Mouse (Mus musculus): ENCODE data around the gene Mbd3. TPM values are rescaled to one million over a fixed set of nuclear protein-coding genes. Genes with fewer than 3 reads are reported as not detected.
A peak's percentile ranks its signal among the peaks of the same experiment; 100 is the strongest.

Gene Mbd3
- polyA plus RNA-seq, 1 experiment from 2014 or later, result 327 TPM

- Histone ChIP-seq H3K27me3 (peaks cover 6% of the 10 kb centered on the region; the same call in 1 of the 2 replicates), H3K36me3 (replicated peaks) (peaks cover 13% of the 10 kb centered on the region), H3K4me2 (no peak overlapping the region), H3K27ac (no peak overlapping the region; the same call in 1 of the 2 replicates), H3K9me3 (no peaks in the 10 kb centered on the region), H3K9ac (no peak overlapping the region), H3K4me3 (replicated peaks) (no peak overlapping the region), H3K4me1 (peaks cover 31% of the 10 kb centered on the region)
- WGBS, result 77% methylated on average over 3 of the region's 3 CpGs
- ATAC-seq (ENCODE audit: low FRiP score), result no peak
These were observed 35.5 kb upstream of the Mbd3 start for GRCm38 (mm10) chr10:80434823-80435222.

DNA sequence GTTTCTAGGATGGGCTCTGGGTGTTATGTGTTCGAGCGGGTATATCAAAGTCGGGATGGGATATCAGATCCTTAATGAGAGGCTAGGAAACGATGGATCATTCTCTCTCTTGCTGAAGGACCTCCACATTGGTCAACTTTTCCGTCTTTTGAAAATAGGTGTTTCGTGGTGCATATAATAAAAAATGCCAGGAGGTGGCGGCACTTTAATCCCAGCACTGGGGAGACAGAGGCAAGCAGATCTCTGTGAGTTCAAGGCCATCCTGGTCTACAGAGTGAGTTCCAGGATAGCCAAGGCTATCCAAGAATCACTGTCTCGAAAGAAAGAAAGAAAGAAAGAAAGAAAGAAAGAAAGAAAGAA, 34.9 kb upstream of the Mbd3 start:
- peak overlapping the region; percentile 96 for H3K27ac ChIP-seq
- peaks cover 6% of the 10 kb centered on the region; the same call in 1 of the 2 replicates for H3K27me3 ChIP-seq
- 12% methylated on average over 8 of the region's 8 CpGs for WGBS
- H3K4me3 ChIP-seq (replicated peaks), result peak overlapping the region; percentile 99
- no peak for ATAC-seq (ENCODE audit: low FRiP score)
- H3K9ac ChIP-seq, result no peak overlapping the region
- peaks cover 31% of the 10 kb centered on the region for H3K4me1 ChIP-seq
- H3K36me3 ChIP-seq (replicated peaks), result peaks cover 19% of the 10 kb centered on the region
- H3K4me2 ChIP-seq, result no peak overlapping the region
- no peaks in the 10 kb centered on the region for H3K9me3 ChIP-seq

DNA sequence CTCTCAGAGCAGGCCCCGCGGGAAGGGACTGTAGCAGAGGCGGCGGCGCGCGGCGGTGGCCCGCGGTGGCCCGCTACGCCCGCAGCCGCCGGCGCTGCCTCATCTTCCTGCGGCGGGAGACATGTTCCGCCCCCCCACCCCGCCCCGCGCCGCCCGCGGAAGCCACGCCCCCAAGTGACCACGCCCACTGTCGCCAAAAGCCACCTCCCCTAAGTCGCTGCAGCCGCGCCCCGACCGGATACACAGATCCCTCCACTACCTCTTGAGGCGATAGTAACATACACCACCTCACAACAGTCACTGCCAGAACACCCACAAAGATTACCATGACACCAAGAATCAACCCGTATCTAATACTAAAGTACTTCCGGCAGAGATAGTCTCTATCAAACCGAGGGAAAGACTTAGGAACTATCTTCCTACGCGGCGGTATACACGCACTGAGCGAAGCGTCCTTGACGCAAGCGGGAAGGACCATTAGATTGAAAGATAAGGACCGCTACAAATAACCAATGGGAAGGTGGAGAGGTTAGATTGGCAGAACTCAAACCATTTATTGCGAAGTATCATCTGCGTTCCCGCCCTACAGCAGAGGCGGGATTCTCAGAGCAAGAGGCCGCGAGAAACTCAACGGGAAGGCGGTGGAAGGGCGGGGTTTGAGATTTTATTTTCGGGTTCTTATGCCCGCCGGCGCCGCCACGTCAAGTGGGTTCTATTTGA, 34.3 kb upstream of the Mbd3 start, which contains the start of gene Tcf3:
Gene Tcf3, minus strand, starts transcription at position 135 of the 720 bp plus-strand sequence.
- Histone ChIP-seq H3K4me3 (replicated peaks) (peak within 1 kb of the TSS; percentile 99), H3K9ac (peak within 1 kb of the TSS; percentile 99), H3K27me3 (peaks cover 6% of the 10 kb centered on the region; the same call in 1 of the 2 replicates), H3K36me3 (replicated peaks) (peaks cover 24% of the 10 kb centered on the region), H3K4me1 (peaks cover 31% of the 10 kb centered on the region), H3K9me3 (no peaks in the 10 kb centered on the region), H3K27ac (peak within 1 kb of the TSS; percentile 96), H3K4me2 (peak within 1 kb of the TSS; percentile 88)
- under 1% methylated on average over 60 of the region's 61 CpGs for WGBS
- ATAC-seq (ENCODE audit: low FRiP score), result peak; percentile 92

DNA sequence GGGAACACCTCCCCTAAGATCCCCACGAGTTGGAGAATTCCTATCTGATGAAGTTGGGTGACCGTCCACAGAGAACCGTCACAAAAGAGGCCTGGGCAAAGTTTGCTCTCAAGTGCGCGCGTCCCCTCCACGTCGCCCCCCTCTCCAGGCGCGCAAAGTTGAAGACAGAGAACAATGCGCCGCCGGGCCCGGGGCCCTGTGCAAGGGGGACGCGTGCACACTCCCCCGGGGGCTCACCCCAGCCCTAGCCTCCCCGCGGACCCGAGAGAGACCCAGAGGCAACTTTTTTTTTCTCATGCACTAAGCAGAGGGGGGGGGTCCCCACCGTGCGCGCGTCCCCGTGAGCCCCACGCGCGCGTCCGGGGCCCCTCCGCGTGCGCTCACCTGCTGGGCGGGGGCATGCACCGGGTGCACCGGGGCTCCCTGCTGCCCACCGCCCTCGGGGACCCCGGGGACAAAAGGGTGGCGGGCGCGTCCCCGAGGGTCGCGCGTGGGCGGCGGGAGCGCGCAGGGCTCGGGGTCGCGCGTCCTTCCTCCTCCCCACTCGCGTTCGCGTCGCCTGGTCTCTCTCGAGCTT, 33.7 kb upstream of the Mbd3 start:
- peak; percentile 47 for ATAC-seq (ENCODE audit: low FRiP score)
- under 1% methylated on average over 56 of the region's 60 CpGs for WGBS

DNA sequence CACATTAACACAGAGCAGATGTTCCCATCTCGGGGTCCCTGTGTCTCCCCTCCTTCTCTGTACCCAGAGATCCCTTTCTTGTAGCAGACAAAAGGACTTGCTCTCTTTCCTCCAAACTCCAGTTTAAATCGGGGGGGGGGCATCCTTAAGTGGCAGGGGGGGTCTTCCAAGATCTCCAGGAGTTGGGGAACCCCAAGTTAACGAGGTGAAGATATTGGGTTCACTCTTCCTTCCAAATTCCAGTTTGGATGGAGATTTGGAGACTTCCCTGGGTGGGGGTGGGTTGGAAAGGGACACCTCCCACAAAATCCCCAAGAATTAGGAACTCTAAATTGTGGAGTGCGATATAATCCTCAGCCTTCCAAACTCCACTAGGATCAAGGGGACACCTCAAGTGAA, 33.0 kb upstream of the Mbd3 start:
- peak overlapping the region; percentile 99 for H3K9ac ChIP-seq
- WGBS, result 1% methylated on average over 4 of the region's 4 CpGs

More for the DNA sequence above, 33.7 kb upstream of the Mbd3 start:
- Histone ChIP-seq H3K4me1 (peaks cover 31% of the 10 kb centered on the region), H3K9ac (peak overlapping the region; percentile 99), H3K9me3 (no peaks in the 10 kb centered on the region), H3K36me3 (replicated peaks) (peaks cover 30% of the 10 kb centered on the region), H3K4me2 (peak overlapping the region; percentile 88), H3K4me3 (replicated peaks) (peak overlapping the region; percentile 99), H3K27me3 (peaks cover 4% of the 10 kb centered on the region; the same call in 1 of the 2 replicates), H3K27ac (peak overlapping the region; percentile 96)

DNA sequence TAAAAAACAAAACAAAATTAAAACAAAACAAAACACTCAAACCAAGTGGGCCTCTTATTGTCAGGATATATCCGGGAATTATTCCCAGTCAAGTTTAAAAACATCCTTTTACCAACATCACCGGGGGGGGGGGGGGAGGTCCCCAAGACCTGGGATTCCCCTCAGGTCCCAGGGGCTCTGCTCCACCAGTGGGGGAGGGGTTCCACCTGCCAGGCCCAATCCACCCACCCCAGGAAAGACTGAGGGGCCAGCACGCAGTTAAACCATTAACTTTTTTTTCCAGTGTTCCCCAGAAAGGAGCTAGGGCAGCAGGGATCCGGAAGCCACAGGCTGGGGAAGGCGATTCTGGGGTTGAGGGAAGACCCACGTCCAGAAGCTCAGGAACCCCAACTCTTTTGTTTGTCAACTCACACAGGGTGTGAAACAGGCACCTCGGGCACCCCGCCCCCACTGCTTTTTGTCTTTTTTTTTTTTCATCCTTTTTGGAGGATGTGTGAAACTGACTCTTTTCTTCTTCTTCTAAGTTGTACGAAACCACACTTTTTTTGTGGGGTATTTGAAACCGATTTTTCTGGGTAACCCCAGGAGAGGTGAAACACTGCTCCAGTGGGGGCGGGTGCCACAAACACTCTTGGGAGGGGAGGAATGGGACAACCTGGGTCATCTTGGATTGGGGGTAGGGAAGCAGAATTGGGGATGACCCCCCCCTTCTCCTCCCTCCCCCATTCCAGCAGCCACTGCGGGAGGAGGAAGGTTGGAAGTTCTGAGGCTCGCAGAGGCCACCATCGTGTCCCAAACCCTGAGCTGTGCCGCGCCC, 32.4 kb upstream of the Mbd3 start:
- Histone ChIP-seq H3K4me3 (replicated peaks) (peak overlapping the region; percentile 99), H3K27ac (peak overlapping the region; percentile 96), H3K27me3 (no peaks in the 10 kb centered on the region), H3K9me3 (no peaks in the 10 kb centered on the region), H3K4me1 (peaks cover 31% of the 10 kb centered on the region), H3K9ac (peak overlapping the region; percentile 99), H3K4me2 (peak overlapping the region; percentile 88), H3K36me3 (replicated peaks) (peaks cover 42% of the 10 kb centered on the region)
- 24% methylated on average over 15 of the region's 16 CpGs for WGBS
- ATAC-seq (ENCODE audit: low FRiP score), result no peak

More for the DNA sequence above, 33.0 kb upstream of the Mbd3 start:
- peak overlapping the region; percentile 99 for H3K4me3 ChIP-seq (replicated peaks)
- H3K36me3 ChIP-seq (replicated peaks), result peaks cover 36% of the 10 kb centered on the region
- H3K27me3 ChIP-seq, result no peaks in the 10 kb centered on the region; the same call in 1 of the 2 replicates
- peak overlapping the region; percentile 96 for H3K27ac ChIP-seq
- ATAC-seq (ENCODE audit: low FRiP score), result no peak
- H3K4me2 ChIP-seq, result peak overlapping the region; percentile 88
- no peaks in the 10 kb centered on the region for H3K9me3 ChIP-seq
- peaks cover 31% of the 10 kb centered on the region for H3K4me1 ChIP-seq

GRCm38 (mm10) chr10:80430375-80430980, 31.1 kb upstream of the Mbd3 start:
- 76% methylated on average over 8 of the region's 8 CpGs for WGBS
- H3K27me3 ChIP-seq, result no peaks in the 10 kb centered on the region
- no peaks in the 10 kb centered on the region for H3K9me3 ChIP-seq
- H3K4me3 ChIP-seq (replicated peaks), result peak overlapping the region; percentile 99
- H3K4me2 ChIP-seq, result peak overlapping the region; percentile 88; the same call in 1 of the 2 replicates
- H3K27ac ChIP-seq, result peak overlapping the region; percentile 36; the same call in 1 of the 2 replicates
- H3K9ac ChIP-seq, result peak overlapping the region; percentile 99
- H3K4me1 ChIP-seq, result peaks cover 26% of the 10 kb centered on the region
- H3K36me3 ChIP-seq (replicated peaks), result peaks cover 55% of the 10 kb centered on the region
- no peak for ATAC-seq (ENCODE audit: low FRiP score)

DNA sequence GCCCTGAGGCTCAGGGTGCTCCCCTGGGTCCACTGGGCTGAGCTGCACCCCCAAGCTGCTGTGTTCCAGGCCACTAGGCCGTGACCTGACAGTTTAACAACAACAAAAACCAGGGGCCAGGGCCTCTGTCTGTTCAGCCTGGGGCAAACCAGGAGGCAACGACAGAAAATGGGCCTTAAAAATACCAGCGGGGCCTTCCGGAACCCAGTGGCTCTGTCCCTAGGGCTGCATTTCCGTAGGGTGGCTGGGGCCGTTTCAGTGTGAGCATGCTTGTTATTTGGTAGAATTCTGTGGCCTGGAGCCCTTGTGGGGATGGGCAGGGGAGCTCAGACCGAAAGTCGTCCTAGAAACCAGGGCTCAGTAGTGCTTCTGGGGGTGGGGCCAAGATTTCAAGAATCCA, 30.4 kb upstream of the Mbd3 start:
- no peaks in the 10 kb centered on the region for H3K9me3 ChIP-seq
- peaks cover 26% of the 10 kb centered on the region for H3K4me1 ChIP-seq
- H3K4me2 ChIP-seq, result no peak overlapping the region
- 87% methylated on average over 8 of the region's 8 CpGs for WGBS
- no peak overlapping the region for H3K9ac ChIP-seq
- H3K4me3 ChIP-seq (replicated peaks), result peak overlapping the region; percentile 99; the same call in 1 of the 2 replicates
- H3K36me3 ChIP-seq (replicated peaks), result peaks cover 62% of the 10 kb centered on the region
- no peak for ATAC-seq (ENCODE audit: low FRiP score)
- H3K27ac ChIP-seq, result no peak overlapping the region
- no peaks in the 10 kb centered on the region for H3K27me3 ChIP-seq

GRCm38 (mm10) chr10:80425041-80425440, 25.7 kb upstream of the Mbd3 start:
- ATAC-seq (ENCODE audit: low FRiP score), result no peak
- H3K4me2 ChIP-seq, result no peak overlapping the region
- H3K9ac ChIP-seq, result no peak overlapping the region
- 97% methylated on average over 3 of the region's 3 CpGs for WGBS
- H3K9me3 ChIP-seq, result no peaks in the 10 kb centered on the region
- H3K27ac ChIP-seq, result no peak overlapping the region
- H3K36me3 ChIP-seq (replicated peaks), result peaks cover 95% of the 10 kb centered on the region
- peaks cover 19% of the 10 kb centered on the region for H3K4me1 ChIP-seq
- H3K27me3 ChIP-seq, result no peaks in the 10 kb centered on the region
- H3K4me3 ChIP-seq (replicated peaks), result no peak overlapping the region

- Histone ChIP-seq H3K4me1 (peaks cover 32% of the 10 kb centered on the region), H3K27me3 (no peaks in the 10 kb centered on the region), H3K9ac (no peak overlapping the region), H3K9me3 (no peaks in the 10 kb centered on the region), H3K4me2 (no peak overlapping the region), H3K36me3 (replicated peaks) (peaks cover 95% of the 10 kb centered on the region), H3K4me3 (replicated peaks) (no peak overlapping the region), H3K27ac (peak overlapping the region; percentile 42; the same call in 1 of the 2 replicates)
- 52% methylated on average over 4 of the region's 4 CpGs for WGBS
- 0 out of 2 replicates have a peak, but pooled peaks have one; percentile 21 for ATAC-seq (ENCODE audit: low FRiP score)
These were observed 24.2 kb upstream of the Mbd3 start for GRCm38 (mm10) chr10:80423562-80423961.

GRCm38 (mm10) chr10:80421651-80422472, 22.5 kb upstream of the Mbd3 start:
- peak overlapping the region; percentile 62 for H3K27ac ChIP-seq
- WGBS, result 78% methylated on average over 9 of the region's 9 CpGs
- no peak for ATAC-seq (ENCODE audit: low FRiP score)
- no peaks in the 10 kb centered on the region for H3K9me3 ChIP-seq
- no peaks in the 10 kb centered on the region for H3K27me3 ChIP-seq
- H3K9ac ChIP-seq, result no peak overlapping the region
- H3K4me3 ChIP-seq (replicated peaks), result no peak overlapping the region
- no peak overlapping the region for H3K4me2 ChIP-seq
- H3K36me3 ChIP-seq (replicated peaks), result peaks cover 96% of the 10 kb centered on the region
- peaks cover 40% of the 10 kb centered on the region for H3K4me1 ChIP-seq

All from forebrain, embryonic 12.5 days (tissue).